Mouse (Mus musculus): Measurements from ENCODE around the gene Ptp4a2. TPM values are rescaled to one million over a fixed set of nuclear protein-coding genes. Genes with fewer than 3 reads are reported as not detected.

Ptp4a2 gene
- 544 TPM for polyA plus RNA-seq (2014; fragmentation: Illumina TruSeq; extraction: RNeasy Lipid Tissue Mini Kit (QIAGEN cat#74804); ENCODE audit: low read depth, low replicate concordance)

DNA sequence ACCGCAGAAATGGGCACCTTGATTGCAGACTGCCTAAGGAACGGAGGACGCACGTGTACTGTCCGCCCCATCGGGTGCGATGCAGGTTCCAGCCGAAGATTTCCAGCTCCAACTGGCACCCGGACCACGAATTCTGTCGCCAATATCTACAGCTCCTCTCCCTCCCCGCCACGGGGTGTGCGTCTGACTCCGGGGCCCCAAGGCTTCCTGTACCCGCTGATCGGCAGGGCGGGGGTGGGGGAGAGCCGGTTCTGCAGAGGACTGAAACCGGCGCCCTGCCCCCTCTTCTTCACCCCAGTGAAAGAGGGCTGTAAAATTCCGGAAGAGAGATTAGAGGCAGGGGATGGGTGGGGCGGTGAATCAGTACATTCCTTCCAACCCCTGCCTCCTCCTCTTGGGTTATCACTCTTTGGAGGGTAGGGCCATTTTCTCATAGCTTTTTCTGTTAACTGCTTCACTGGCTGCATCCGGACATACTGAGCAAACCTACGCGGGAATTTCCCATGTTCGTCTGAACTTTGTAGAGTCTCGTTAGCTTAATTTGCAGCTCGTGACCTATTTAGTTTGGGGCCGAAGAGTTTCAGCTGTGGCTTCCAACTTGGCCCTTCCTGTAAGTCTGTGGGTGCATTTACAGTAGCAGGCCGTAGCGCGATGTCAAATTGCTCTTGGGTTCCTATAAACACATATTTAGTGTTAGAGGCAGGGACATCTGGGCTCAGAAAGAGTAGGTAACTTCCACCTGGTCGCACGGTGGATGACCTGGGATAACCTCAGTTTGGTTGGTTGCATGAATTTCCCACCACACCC lies at the start of gene Ptp4a2:
Ptp4a2 (plus strand) TSS at position 422 of the 807 bp plus-strand sequence.

Other genes with a start within 250 kb of the Ptp4a2 start
- 0.55 TPM for gene Lck, start 237.6 kb upstream of the Ptp4a2 start, polyA plus RNA-seq (2014; fragmentation: Illumina TruSeq; extraction: RNeasy Lipid Tissue Mini Kit (QIAGEN cat#74804); ENCODE audit: low read depth, low replicate concordance)
- gene Fam167b, start 232.7 kb upstream of the Ptp4a2 start, polyA plus RNA-seq (2014; fragmentation: Illumina TruSeq; extraction: RNeasy Lipid Tissue Mini Kit (QIAGEN cat#74804); ENCODE audit: low read depth, low replicate concordance): not detected
- gene Eif3i, start 210.6 kb upstream of the Ptp4a2 start, polyA plus RNA-seq (2014; fragmentation: Illumina TruSeq; extraction: RNeasy Lipid Tissue Mini Kit (QIAGEN cat#74804); ENCODE audit: low read depth, low replicate concordance): 18.7 TPM
- 20.7 TPM for gene Tmem234, start 210.6 kb upstream of the Ptp4a2 start, polyA plus RNA-seq (2014; fragmentation: Illumina TruSeq; extraction: RNeasy Lipid Tissue Mini Kit (QIAGEN cat#74804); ENCODE audit: low read depth, low replicate concordance)
- not detected for gene Dcdc2b, start 197.0 kb upstream of the Ptp4a2 start, polyA plus RNA-seq (2014; fragmentation: Illumina TruSeq; extraction: RNeasy Lipid Tissue Mini Kit (QIAGEN cat#74804); ENCODE audit: low read depth, low replicate concordance)
- gene Iqcc, start 192.1 kb upstream of the Ptp4a2 start, polyA plus RNA-seq (2014; fragmentation: Illumina TruSeq; extraction: RNeasy Lipid Tissue Mini Kit (QIAGEN cat#74804); ENCODE audit: low read depth, low replicate concordance): 11.5 TPM
- 1.8 TPM for gene Ccdc28b, start 187.3 kb upstream of the Ptp4a2 start, polyA plus RNA-seq (2014; fragmentation: Illumina TruSeq; extraction: RNeasy Lipid Tissue Mini Kit (QIAGEN cat#74804); ENCODE audit: low read depth, low replicate concordance)
- gene Txlna, start 170.2 kb upstream of the Ptp4a2 start, polyA plus RNA-seq (2014; fragmentation: Illumina TruSeq; extraction: RNeasy Lipid Tissue Mini Kit (QIAGEN cat#74804); ENCODE audit: low read depth, low replicate concordance): 6.8 TPM
- gene Kpna6, start 138.5 kb upstream of the Ptp4a2 start, polyA plus RNA-seq (2014; fragmentation: Illumina TruSeq; extraction: RNeasy Lipid Tissue Mini Kit (QIAGEN cat#74804); ENCODE audit: low read depth, low replicate concordance): 296 TPM
- 5.2 TPM for gene Tmem39b, start 114.4 kb upstream of the Ptp4a2 start, polyA plus RNA-seq (2014; fragmentation: Illumina TruSeq; extraction: RNeasy Lipid Tissue Mini Kit (QIAGEN cat#74804); ENCODE audit: low read depth, low replicate concordance)
- 99.4 TPM for gene Khdrbs1, start 68.9 kb upstream of the Ptp4a2 start, polyA plus RNA-seq (2014; fragmentation: Illumina TruSeq; extraction: RNeasy Lipid Tissue Mini Kit (QIAGEN cat#74804); ENCODE audit: low read depth, low replicate concordance)
- 0.13 TPM for gene Spocd1, start 118.0 kb downstream of the Ptp4a2 start, polyA plus RNA-seq (2014; fragmentation: Illumina TruSeq; extraction: RNeasy Lipid Tissue Mini Kit (QIAGEN cat#74804); ENCODE audit: low read depth, low replicate concordance)
- not detected for gene Adgrb2, start 173.7 kb downstream of the Ptp4a2 start, polyA plus RNA-seq (2014; fragmentation: Illumina TruSeq; extraction: RNeasy Lipid Tissue Mini Kit (QIAGEN cat#74804); ENCODE audit: low read depth, low replicate concordance)
- gene Col16a1, start 236.6 kb downstream of the Ptp4a2 start, polyA plus RNA-seq (2014; fragmentation: Illumina TruSeq; extraction: RNeasy Lipid Tissue Mini Kit (QIAGEN cat#74804); ENCODE audit: low read depth, low replicate concordance): 5.3 TPM

Measured in testis, adult 10 weeks (tissue).